Mouse (Mus musculus): ENCODE data around the gene Haus3. TPM values are rescaled to one million over a fixed set of nuclear protein-coding genes. Genes with fewer than 3 reads are reported as not detected.

Gene Haus3
- polyA plus RNA-seq, 1 experiment from 2014 or later = 19.7 TPM

DNA sequence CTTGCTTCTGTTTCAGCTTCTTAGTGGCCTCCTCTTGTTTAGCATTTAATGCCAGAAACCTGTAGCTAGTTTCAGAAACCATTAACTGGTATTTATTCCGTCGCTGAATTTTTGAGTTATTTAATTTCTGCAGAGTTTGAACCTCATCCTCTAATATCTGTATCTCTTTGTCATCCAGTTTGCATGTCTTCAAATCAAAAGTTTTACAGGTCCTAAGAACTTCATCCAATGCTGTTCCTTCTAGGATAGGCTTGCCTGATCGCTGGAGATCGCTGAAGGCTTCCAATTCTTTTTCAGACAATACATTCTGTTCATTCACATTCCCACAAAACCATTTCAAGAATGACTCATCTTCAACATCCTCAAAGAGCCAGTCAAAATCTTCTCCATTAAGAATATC, 1.5 kb downstream of the Haus3 start:
- no peak for ATAC-seq (ENCODE audit: low FRiP score)
- Histone ChIP-seq H3K36me3 (peaks cover 13% of the 10 kb centered on the region), H3K4me1 (replicated peaks) (peaks cover 15% of the 10 kb centered on the region), H3K9me3 (no peaks in the 10 kb centered on the region), H3K9ac (no peak overlapping the region), H3K4me2 (no peak overlapping the region; the same call in 1 of the 2 replicates), H3K4me3 (no peak overlapping the region), H3K27ac (no peak overlapping the region), H3K27me3 (no peaks in the 10 kb centered on the region)
- WGBS = 82% methylated on average over 4 of the region's 4 CpGs

DNA sequence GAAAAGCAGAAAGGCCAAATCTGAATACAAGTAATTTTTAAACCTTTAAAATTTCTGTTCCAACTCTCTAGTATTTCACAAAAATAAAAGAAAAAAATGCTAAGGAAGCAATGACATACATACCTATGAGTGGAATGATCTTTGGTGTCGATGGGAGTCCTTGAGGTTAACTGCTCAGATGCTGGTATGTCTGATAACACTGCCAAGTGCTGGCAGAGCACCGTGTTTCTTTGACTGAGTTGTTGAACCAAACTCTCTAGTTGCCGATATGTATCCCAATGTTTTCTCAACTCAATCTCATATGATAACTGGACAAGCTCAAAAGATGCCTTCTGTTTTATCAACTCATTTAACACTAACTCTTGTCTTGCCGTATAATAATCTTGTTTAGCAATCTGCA, 3.5 kb downstream of the Haus3 start:
- H3K27me3 ChIP-seq = no peaks in the 10 kb centered on the region
- ATAC-seq (ENCODE audit: low FRiP score) = no peak
- no peak overlapping the region for H3K4me2 ChIP-seq
- H3K9ac ChIP-seq = no peak overlapping the region
- H3K9me3 ChIP-seq = no peaks in the 10 kb centered on the region
- no peak overlapping the region for H3K27ac ChIP-seq
- WGBS = 91% methylated on average over 4 of the region's 4 CpGs
- H3K36me3 ChIP-seq = peaks cover 3% of the 10 kb centered on the region; the same call in 1 of the 2 replicates
- peaks cover 15% of the 10 kb centered on the region for H3K4me1 ChIP-seq (replicated peaks)
- no peak overlapping the region for H3K4me3 ChIP-seq

DNA sequence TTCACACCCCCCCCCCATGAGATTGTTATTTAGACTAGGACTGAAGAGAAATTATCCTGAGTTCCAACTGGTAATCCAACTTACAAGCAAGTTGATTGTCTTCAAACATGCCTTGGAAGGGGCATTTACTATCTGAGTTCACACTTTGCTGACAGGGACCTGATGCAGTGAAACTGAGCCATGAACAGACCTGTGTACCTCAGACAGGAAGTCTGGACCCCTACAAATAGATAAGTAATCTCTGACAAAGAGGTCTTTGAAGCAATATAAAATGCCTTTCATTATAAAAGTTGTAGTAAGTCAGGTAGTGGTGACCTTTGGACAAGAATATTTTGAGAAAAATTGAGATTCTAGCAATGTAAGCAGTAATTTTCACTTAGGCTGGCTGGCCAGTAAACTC, 20.9 kb downstream of the Haus3 start:
- H3K27ac ChIP-seq = no peak overlapping the region
- no peak overlapping the region for H3K4me2 ChIP-seq
- H3K4me1 ChIP-seq (replicated peaks) = no peaks in the 10 kb centered on the region
- peaks cover 6% of the 10 kb centered on the region; the same call in 1 of the 2 replicates for H3K36me3 ChIP-seq
- ATAC-seq (ENCODE audit: low FRiP score) = no peak
- H3K9ac ChIP-seq = no peak overlapping the region
- H3K9me3 ChIP-seq = no peaks in the 10 kb centered on the region
- H3K4me3 ChIP-seq = no peak overlapping the region
- H3K27me3 ChIP-seq = no peaks in the 10 kb centered on the region

DNA sequence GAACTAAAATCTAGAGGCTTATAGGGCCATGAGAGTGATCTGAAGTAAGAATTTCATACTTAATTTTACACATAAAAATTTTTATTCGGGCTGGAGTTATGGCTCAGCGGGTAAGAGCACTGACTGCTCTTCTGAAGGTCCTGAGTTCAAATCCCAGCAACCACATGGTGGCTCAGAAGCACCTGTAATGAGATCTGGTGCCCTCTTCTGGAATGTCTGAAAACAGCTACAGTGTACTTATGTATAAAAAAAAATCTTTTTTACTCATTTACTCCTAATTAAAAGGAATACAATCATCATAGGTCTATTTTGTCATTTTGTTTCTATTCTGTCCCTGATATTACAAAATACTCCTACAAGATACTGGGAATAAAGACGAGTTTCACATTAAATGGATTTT, 21.8 kb downstream of the Haus3 start:
- Histone ChIP-seq H3K9me3 (no peaks in the 10 kb centered on the region), H3K27ac (no peak overlapping the region), H3K4me2 (no peak overlapping the region), H3K4me1 (replicated peaks) (no peaks in the 10 kb centered on the region), H3K27me3 (no peaks in the 10 kb centered on the region), H3K4me3 (no peak overlapping the region), H3K36me3 (peaks cover 3% of the 10 kb centered on the region; the same call in 1 of the 2 replicates), H3K9ac (no peak overlapping the region)
- ATAC-seq (ENCODE audit: low FRiP score) = no peak
- 89% methylated on average over 3 of the region's 3 CpGs for WGBS

DNA sequence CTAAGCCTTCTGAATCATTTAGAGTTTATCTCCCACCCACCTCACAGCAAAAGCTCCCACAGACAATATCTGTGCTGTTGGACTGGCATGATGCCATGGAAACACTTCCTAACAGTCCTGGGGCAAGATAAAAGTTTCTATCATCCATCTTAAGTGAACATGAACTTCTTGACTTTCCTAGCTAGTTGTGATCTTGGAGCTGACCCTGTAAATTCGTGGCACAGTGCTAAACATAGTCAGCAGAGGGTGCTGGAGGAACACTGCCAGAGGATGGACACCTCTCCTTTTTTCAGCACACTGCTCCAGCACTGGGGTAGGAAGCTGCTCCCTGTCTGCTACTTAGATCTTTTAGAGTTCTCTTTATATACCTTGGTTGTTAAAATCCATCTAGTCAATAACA, 29.6 kb downstream of the Haus3 start:
- Histone ChIP-seq H3K4me3 (no peak overlapping the region), H3K9ac (no peak overlapping the region), H3K4me2 (no peak overlapping the region), H3K27ac (no peak overlapping the region), H3K4me1 (replicated peaks) (no peaks in the 10 kb centered on the region), H3K36me3 (no peaks in the 10 kb centered on the region), H3K9me3 (no peaks in the 10 kb centered on the region), H3K27me3 (no peaks in the 10 kb centered on the region)
- ATAC-seq (ENCODE audit: low FRiP score) = no peak
- 6% methylated on average over 1 of the region's 1 CpGs for WGBS

DNA sequence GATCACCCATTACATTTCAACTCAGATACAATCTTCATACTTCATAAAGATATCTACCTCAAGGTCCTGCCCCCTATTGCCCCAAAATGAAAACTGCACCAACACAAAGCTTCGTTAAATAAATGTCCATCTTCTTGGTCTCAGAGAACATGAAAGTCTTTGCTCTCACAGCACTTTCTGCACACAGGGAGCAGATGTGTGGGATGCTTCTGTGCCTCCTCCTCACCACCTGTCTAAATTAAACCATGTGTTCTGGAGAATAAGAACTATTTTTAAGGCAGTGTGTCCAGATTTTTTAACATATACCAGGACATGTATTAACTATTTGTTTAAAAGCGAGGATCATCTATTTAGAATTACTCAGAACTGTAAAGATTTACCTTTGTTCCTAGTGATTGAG, 36.6 kb downstream of the Haus3 start:
- Histone ChIP-seq H3K4me1 (replicated peaks) (no peaks in the 10 kb centered on the region), H3K4me3 (no peak overlapping the region), H3K4me2 (no peak overlapping the region), H3K9ac (no peak overlapping the region), H3K27ac (no peak overlapping the region), H3K9me3 (no peaks in the 10 kb centered on the region), H3K27me3 (no peaks in the 10 kb centered on the region), H3K36me3 (no peaks in the 10 kb centered on the region)
- 78% methylated on average over 2 of the region's 2 CpGs for WGBS
- ATAC-seq (ENCODE audit: low FRiP score) = no peak

DNA sequence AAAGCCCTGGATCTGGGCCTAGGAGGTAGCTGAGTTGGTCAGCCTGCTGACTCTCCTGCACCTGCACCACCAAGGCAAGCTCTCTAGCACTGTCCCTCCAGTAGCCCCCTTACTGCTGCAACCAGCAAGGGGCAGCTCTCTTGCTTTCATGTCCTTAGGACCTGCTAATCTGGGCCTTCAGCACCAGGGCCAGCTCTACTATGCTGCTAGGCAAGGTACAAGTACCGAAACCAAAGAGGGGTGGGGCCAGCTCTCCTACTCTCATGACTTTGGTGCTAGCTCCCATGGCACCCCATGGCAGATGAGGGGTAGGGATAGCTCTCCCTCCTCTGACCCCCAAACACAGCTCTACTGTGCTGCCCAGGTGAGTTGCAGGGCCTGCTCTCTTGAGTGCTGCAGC, 45.2 kb downstream of the Haus3 start:
- 47% methylated on average over 1 of the region's 1 CpGs for whole genome bisulfite sequencing
- Histone ChIP-seq H3K36me3 (no peaks in the 10 kb centered on the region), H3K4me3 (no peak overlapping the region), H3K9me3 (no peaks in the 10 kb centered on the region), H3K27me3 (no peaks in the 10 kb centered on the region), H3K27ac (no peak overlapping the region), H3K4me1 (replicated peaks) (no peaks in the 10 kb centered on the region), H3K9ac (no peak overlapping the region), H3K4me2 (no peak overlapping the region)
- no peak for ATAC-seq (ENCODE audit: low FRiP score)

DNA sequence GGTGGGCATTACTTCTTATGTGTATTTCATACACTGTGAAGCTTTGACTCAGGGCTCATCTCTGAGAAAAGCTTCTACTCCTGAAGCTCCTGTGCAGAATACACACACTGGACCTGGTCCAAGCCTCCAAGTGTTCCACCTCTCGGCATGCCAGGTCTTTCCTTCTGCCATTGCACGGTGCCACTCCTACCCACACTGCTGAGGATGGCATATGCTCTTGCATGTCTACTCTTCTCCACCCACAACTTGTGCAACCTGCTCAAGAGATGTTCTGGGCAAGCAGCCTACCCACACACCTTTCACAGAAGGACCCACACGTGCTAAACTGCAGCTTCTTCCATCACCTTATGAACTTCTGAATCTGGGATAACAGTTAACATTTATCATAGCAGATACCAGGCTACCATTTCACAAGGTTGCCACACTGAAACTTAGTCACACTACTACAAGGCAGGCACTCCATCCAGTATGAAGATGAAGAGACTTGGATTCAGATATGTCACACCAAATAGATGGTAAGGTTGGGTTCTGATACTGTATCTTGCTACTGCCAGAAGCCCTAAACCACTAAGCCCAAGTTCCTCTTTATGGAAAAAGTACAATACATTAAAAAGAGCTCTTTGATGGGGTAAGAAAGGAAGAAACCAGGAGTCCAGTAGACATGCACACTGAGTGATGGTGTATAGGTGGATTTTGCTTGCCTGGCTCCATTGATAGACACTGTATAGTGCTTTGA, 50.0 kb downstream of the Haus3 start:
- H3K36me3 ChIP-seq = no peaks in the 10 kb centered on the region

DNA sequence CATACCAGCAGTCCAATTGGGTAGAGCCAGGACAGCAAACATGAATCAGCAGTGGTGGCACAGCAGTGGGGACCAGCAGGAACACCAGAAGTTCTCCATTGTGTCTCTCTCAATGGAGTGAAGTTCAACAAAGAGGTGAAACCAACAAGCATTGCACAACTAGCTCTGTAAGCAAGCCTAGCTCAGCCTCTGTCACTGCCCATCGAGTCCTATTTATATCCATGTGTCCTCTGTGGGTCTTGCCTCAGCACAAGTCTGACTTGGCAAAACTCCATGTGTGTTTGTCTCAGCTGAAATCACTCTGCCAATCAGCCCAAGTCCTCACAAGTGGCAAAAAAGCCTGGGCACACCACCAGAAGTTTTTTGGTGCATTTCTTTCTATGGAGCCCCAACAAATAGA, 63.6 kb downstream of the Haus3 start:
- Histone ChIP-seq H3K36me3 (no peaks in the 10 kb centered on the region), H3K4me2 (no peak overlapping the region), H3K4me1 (replicated peaks) (no peaks in the 10 kb centered on the region), H3K27ac (no peak overlapping the region), H3K27me3 (no peaks in the 10 kb centered on the region), H3K9me3 (no peaks in the 10 kb centered on the region), H3K4me3 (no peak overlapping the region), H3K9ac (no peak overlapping the region)
- 70% methylated on average over 1 of the region's 1 CpGs for WGBS
- no peak for ATAC-seq (ENCODE audit: low FRiP score)

More for the DNA sequence above, 50.0 kb downstream of the Haus3 start:
- Histone ChIP-seq H3K27me3 (no peaks in the 10 kb centered on the region), H3K4me1 (replicated peaks) (no peaks in the 10 kb centered on the region), H3K4me2 (no peak overlapping the region), H3K9ac (no peak overlapping the region), H3K9me3 (no peaks in the 10 kb centered on the region), H3K4me3 (no peak overlapping the region), H3K27ac (no peak overlapping the region)
- 84% methylated on average over 3 of the region's 3 CpGs for WGBS
- ATAC-seq (ENCODE audit: low FRiP score) = no peak

Other genes with a start within 250 kb of the Haus3 start
- 41.8 and 44.3 TPM in 2 replicates for gene Nelfa, start 233.1 kb downstream of the Haus3 start, polyA plus RNA-seq (2015; fragmentation: Nextera tagmentation; extraction: Ambion mirVana)
- 589 and 607 TPM in 2 replicates for gene Gm1673, start 186.1 kb downstream of the Haus3 start, polyA plus RNA-seq (2015; fragmentation: Nextera tagmentation; extraction: Ambion mirVana)
- gene Nat8l, start 173.5 kb downstream of the Haus3 start, polyA plus RNA-seq (2015; fragmentation: Nextera tagmentation; extraction: Ambion mirVana) = 3.9 and 4.2 TPM in 2 replicates
- 0.14 and 0.28 TPM in 2 replicates for gene Poln, start 79 bp downstream of the Haus3 start, polyA plus RNA-seq (2015; fragmentation: Nextera tagmentation; extraction: Ambion mirVana)
- 33.5 and 33.6 TPM in 2 replicates for gene Mxd4, start 18.2 kb upstream of the Haus3 start, polyA plus RNA-seq (2015; fragmentation: Nextera tagmentation; extraction: Ambion mirVana)
- gene Zfyve28, start 118.9 kb upstream of the Haus3 start, polyA plus RNA-seq (2015; fragmentation: Nextera tagmentation; extraction: Ambion mirVana) = 4.6 and 5.4 TPM in 2 replicates
- 0.08 TPM in 1 of 2 replicates, not detected in the other for gene Cfap99, start 119.1 kb upstream of the Haus3 start, polyA plus RNA-seq (2015; fragmentation: Nextera tagmentation; extraction: Ambion mirVana)
- gene Rnf4, start 166.8 kb upstream of the Haus3 start, polyA plus RNA-seq (2015; fragmentation: Nextera tagmentation; extraction: Ambion mirVana) = 131 and 140 TPM in 2 replicates
- 16.7 and 17.6 TPM in 2 replicates for gene Fam193a, start 200.4 kb upstream of the Haus3 start, polyA plus RNA-seq (2015; fragmentation: Nextera tagmentation; extraction: Ambion mirVana)